Mouse (Mus musculus): ENCODE data around the gene Crybg3.

DNA sequence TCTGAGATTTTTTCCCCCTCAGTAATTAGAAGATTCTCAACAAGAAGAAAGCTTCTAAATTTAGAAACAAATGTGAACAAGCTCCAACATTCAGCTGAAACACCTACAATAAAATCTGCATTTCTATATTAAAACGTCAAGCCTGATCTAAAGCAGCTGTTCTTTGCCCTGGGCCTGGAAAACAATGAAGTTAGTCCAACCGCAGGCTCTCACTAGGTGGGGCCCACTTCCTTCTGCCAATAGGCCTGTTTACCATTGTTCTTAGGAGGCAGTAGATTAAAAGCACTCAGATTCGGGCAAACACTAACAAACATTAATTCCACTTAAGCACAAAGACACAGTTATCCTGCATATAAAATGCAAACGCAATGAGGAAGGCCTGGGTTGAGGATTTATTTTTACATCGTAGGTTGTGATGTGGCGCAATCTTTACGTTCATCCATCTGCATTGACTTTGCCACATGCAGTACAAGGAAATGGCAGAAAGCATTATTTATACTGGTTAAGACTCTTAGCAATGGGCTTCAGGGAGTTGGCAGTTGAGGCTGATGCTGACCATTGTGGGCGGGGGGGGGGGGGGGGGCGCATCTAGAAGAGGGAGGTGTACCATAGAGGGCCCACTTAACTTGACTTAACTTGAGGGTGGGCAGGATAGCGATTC lies 32.9 kb downstream of the Crybg3 start:
- no peak for TF ChIP-seq GATA1 (IDR thresholded peaks at IDR 0.05; ENCODE audit: borderline replicate concordance, low read length)
- no peak for TF ChIP-seq FLI1 (IDR thresholded peaks at IDR 0.05; ENCODE audit: low read length)
